Mouse (Mus musculus): ENCODE data around the gene Lman1l. TPM values are rescaled to one million over a fixed set of nuclear protein-coding genes. Genes with fewer than 3 reads are reported as not detected.

The Lman1l gene
- polyA plus RNA-seq, 1 experiment from 2014 or later: not detected

- Histone ChIP-seq H3K4me2 (peak within 1 kb of the TSS; percentile 52), H3K4me1 (peaks cover 23% of the 10 kb centered on the region), H3K9ac (peak within 1 kb of the TSS; percentile 3; the same call in 1 of the 2 replicates), H3K4me3 (peak within 1 kb of the TSS; percentile 21), H3K36me3 (replicated peaks) (no peaks in the 10 kb centered on the region), H3K27me3 (replicated peaks) (peaks cover 9% of the 10 kb centered on the region; the same call in 1 of the 2 replicates), H3K27ac (no peak within 1 kb of the TSS), H3K9me3 (no peaks in the 10 kb centered on the region)
- peak; percentile 51; the same call in 1 of the 2 replicates for ATAC-seq (replicated peaks)
- WGBS: 3% methylated on average over 24 of the region's 24 CpGs
Measured at GRCm38 (mm10) chr9:57606139-57606851, 14.3 kb downstream of the Lman1l start, which contains the start of gene Cplx3. Gene Cplx3, minus strand, starts transcription at chr9:57606281.

- H3K9ac ChIP-seq: no peak overlapping the region
- H3K4me2 ChIP-seq: no peak overlapping the region
- H3K4me3 ChIP-seq: no peak overlapping the region
- no peaks in the 10 kb centered on the region for H3K9me3 ChIP-seq
- H3K27me3 ChIP-seq (replicated peaks): peaks cover 9% of the 10 kb centered on the region; the same call in 1 of the 2 replicates
- peaks cover 22% of the 10 kb centered on the region for H3K4me1 ChIP-seq
- H3K36me3 ChIP-seq (replicated peaks): no peaks in the 10 kb centered on the region
- H3K27ac ChIP-seq: no peak overlapping the region
- 9% methylated on average over 9 of the region's 9 CpGs for WGBS
- no peak for ATAC-seq (replicated peaks)
Measured at GRCm38 (mm10) chr9:57605503-57605902, 15.1 kb downstream of the Lman1l start.

GRCm38 (mm10) chr9:57604875-57605274, 15.7 kb downstream of the Lman1l start:
- Histone ChIP-seq H3K9me3 (no peaks in the 10 kb centered on the region), H3K9ac (no peak overlapping the region), H3K4me1 (peaks cover 21% of the 10 kb centered on the region), H3K4me3 (no peak overlapping the region), H3K4me2 (no peak overlapping the region), H3K27me3 (replicated peaks) (peaks cover 9% of the 10 kb centered on the region; the same call in 1 of the 2 replicates), H3K27ac (no peak overlapping the region), H3K36me3 (replicated peaks) (no peaks in the 10 kb centered on the region)
- ATAC-seq (replicated peaks): no peak
- WGBS: 64% methylated on average over 4 of the region's 4 CpGs

GRCm38 (mm10) chr9:57602098-57602497, 18.5 kb downstream of the Lman1l start:
- no peaks in the 10 kb centered on the region for H3K9me3 ChIP-seq
- ATAC-seq (replicated peaks): no peak
- peaks cover 32% of the 10 kb centered on the region for H3K4me1 ChIP-seq
- no peak overlapping the region for H3K9ac ChIP-seq
- H3K27me3 ChIP-seq (replicated peaks): peaks cover 7% of the 10 kb centered on the region; the same call in 1 of the 2 replicates
- WGBS: 76% methylated on average over 8 of the region's 8 CpGs
- H3K36me3 ChIP-seq (replicated peaks): no peaks in the 10 kb centered on the region
- H3K4me3 ChIP-seq: no peak overlapping the region
- no peak overlapping the region for H3K27ac ChIP-seq
- no peak overlapping the region for H3K4me2 ChIP-seq

- peaks cover 29% of the 10 kb centered on the region for H3K4me1 ChIP-seq
- no peak overlapping the region for H3K4me3 ChIP-seq
- H3K36me3 ChIP-seq (replicated peaks): no peaks in the 10 kb centered on the region; the same call in 1 of the 2 replicates
- H3K27me3 ChIP-seq (replicated peaks): no peaks in the 10 kb centered on the region; the same call in 1 of the 2 replicates
- H3K4me2 ChIP-seq: no peak overlapping the region
- H3K27ac ChIP-seq: no peak overlapping the region
- ATAC-seq (replicated peaks): no peak
- H3K9ac ChIP-seq: no peak overlapping the region
- H3K9me3 ChIP-seq: no peaks in the 10 kb centered on the region
- whole genome bisulfite sequencing: 56% methylated on average over 2 of the region's 2 CpGs
Measured at GRCm38 (mm10) chr9:57601353-57601706, 19.2 kb downstream of the Lman1l start.

- 10% methylated on average over 3 of the region's 3 CpGs for WGBS
- Histone ChIP-seq H3K36me3 (replicated peaks) (no peaks in the 10 kb centered on the region; the same call in 1 of the 2 replicates), H3K9me3 (no peaks in the 10 kb centered on the region), H3K27me3 (replicated peaks) (no peaks in the 10 kb centered on the region; the same call in 1 of the 2 replicates), H3K9ac (no peak overlapping the region), H3K4me2 (no peak overlapping the region), H3K27ac (no peak overlapping the region), H3K4me1 (peaks cover 23% of the 10 kb centered on the region), H3K4me3 (no peak overlapping the region)
- ATAC-seq (replicated peaks): no peak
Measured at GRCm38 (mm10) chr9:57600620-57601352, 19.8 kb downstream of the Lman1l start.

GRCm38 (mm10) chr9:57598851-57599563, 21.6 kb downstream of the Lman1l start:
- WGBS: 32% methylated on average over 8 of the region's 8 CpGs
- peaks cover 7% of the 10 kb centered on the region for H3K36me3 ChIP-seq (replicated peaks)
- H3K27me3 ChIP-seq (replicated peaks): no peaks in the 10 kb centered on the region
- ATAC-seq (replicated peaks): peak; percentile 40; the same call in 1 of the 2 replicates
- no peak overlapping the region for H3K9ac ChIP-seq
- no peak overlapping the region for H3K27ac ChIP-seq
- H3K4me1 ChIP-seq: peaks cover 17% of the 10 kb centered on the region
- no peak overlapping the region for H3K4me3 ChIP-seq
- no peaks in the 10 kb centered on the region for H3K9me3 ChIP-seq
- H3K4me2 ChIP-seq: no peak overlapping the region

GRCm38 (mm10) chr9:57597929-57598382, 22.6 kb downstream of the Lman1l start:
- Histone ChIP-seq H3K27me3 (replicated peaks) (no peaks in the 10 kb centered on the region), H3K9ac (no peak overlapping the region), H3K4me3 (no peak overlapping the region), H3K4me1 (peaks cover 17% of the 10 kb centered on the region), H3K36me3 (replicated peaks) (peaks cover 15% of the 10 kb centered on the region), H3K9me3 (no peaks in the 10 kb centered on the region), H3K4me2 (no peak overlapping the region), H3K27ac (no peak overlapping the region)
- 20% methylated on average over 4 of the region's 4 CpGs for WGBS
- no peak for ATAC-seq (replicated peaks)

- no peak overlapping the region for H3K9ac ChIP-seq
- 85% methylated on average over 8 of the region's 8 CpGs for WGBS
- no peaks in the 10 kb centered on the region for H3K27me3 ChIP-seq (replicated peaks)
- H3K9me3 ChIP-seq: no peaks in the 10 kb centered on the region
- peaks cover 17% of the 10 kb centered on the region for H3K4me1 ChIP-seq
- no peak for ATAC-seq (replicated peaks)
- no peak overlapping the region for H3K4me3 ChIP-seq
- H3K27ac ChIP-seq: no peak overlapping the region
- no peak overlapping the region for H3K4me2 ChIP-seq
- peaks cover 15% of the 10 kb centered on the region for H3K36me3 ChIP-seq (replicated peaks)
Measured at GRCm38 (mm10) chr9:57597265-57597664, 23.3 kb downstream of the Lman1l start.

GRCm38 (mm10) chr9:57594174-57594509, 26.4 kb downstream of the Lman1l start:
- no peak overlapping the region for H3K27ac ChIP-seq
- peaks cover 16% of the 10 kb centered on the region for H3K4me1 ChIP-seq
- WGBS: 73% methylated on average over 9 of the region's 9 CpGs
- H3K27me3 ChIP-seq (replicated peaks): no peaks in the 10 kb centered on the region
- H3K9ac ChIP-seq: no peak overlapping the region
- H3K4me3 ChIP-seq: no peak overlapping the region
- no peak overlapping the region for H3K4me2 ChIP-seq
- no peaks in the 10 kb centered on the region for H3K9me3 ChIP-seq
- peaks cover 15% of the 10 kb centered on the region for H3K36me3 ChIP-seq (replicated peaks)
- no peak for ATAC-seq (replicated peaks)

- Histone ChIP-seq H3K4me3 (no peak overlapping the region), H3K9me3 (no peaks in the 10 kb centered on the region), H3K27me3 (replicated peaks) (no peaks in the 10 kb centered on the region), H3K4me2 (no peak overlapping the region), H3K4me1 (peaks cover 16% of the 10 kb centered on the region), H3K36me3 (replicated peaks) (peaks cover 15% of the 10 kb centered on the region), H3K9ac (no peak overlapping the region), H3K27ac (no peak overlapping the region)
- no peak for ATAC-seq (replicated peaks)
- WGBS: 43% methylated on average over 12 of the region's 12 CpGs
Measured at GRCm38 (mm10) chr9:57593454-57594173, 27.0 kb downstream of the Lman1l start.

Data from midbrain, embryonic 15.5 days (tissue).